Mouse (Mus musculus) kidney, embryonic 16.5 days (tissue): ENCODE measurements around the gene Atg7. TPM values are rescaled to one million over a fixed set of nuclear protein-coding genes. Genes with fewer than 3 reads are reported as not detected.

Source experiments
- ATAC-seq: fragments of 200-750 bp; cut with Nextera tagmentation; 2 replicates; pipeline ENCODE4 v1.8.0; 2017; ENCODE audit warnings: moderate TSS enrichment; ENCODE audit not compliant: low FRiP score, low TSS enrichment
- H3K27ac ChIP-seq: fragments of 300-500 bp; sonication (generic); 2 replicates; pipeline ENCODE4 v1.5.1; 2014; ENCODE audit warnings: low read length
- H3K27me3 ChIP-seq: fragments of 300-500 bp; sonication (generic); 2 replicates; pipeline ENCODE4 v1.6.1; 2014; ENCODE audit warnings: low read length, control low read depth, mixed read lengths; ENCODE audit not compliant: insufficient read depth
- H3K36me3 ChIP-seq: fragments of 300-500 bp; sonication (generic); 2 replicates; pipeline ENCODE4 v1.6.1; 2014; ENCODE audit warnings: low read length, control low read depth, mixed read lengths; ENCODE audit not compliant: insufficient read depth
- H3K4me1 ChIP-seq: fragments of 300-500 bp; sonication (generic); 2 replicates; pipeline ENCODE4 v1.6.1; 2014; ENCODE audit warnings: low read length, control low read depth, mixed read lengths; ENCODE audit not compliant: insufficient read depth
- H3K4me2 ChIP-seq: fragments of 300-500 bp; sonication (generic); replicated peaks from 2 replicates; pipeline ENCODE4 v1.6.1; 2014; ENCODE audit warnings: low read depth, low read length
- H3K4me3 ChIP-seq: fragments of 300-500 bp; sonication (generic); 2 replicates; pipeline ENCODE4 v1.5.1; 2014; ENCODE audit warnings: mild to moderate bottlenecking, low read length
- H3K9ac ChIP-seq: fragments of 300-500 bp; sonication (generic); replicated peaks from 2 replicates; pipeline ENCODE4 v1.6.1; 2014; ENCODE audit warnings: low read length
- H3K9me3 ChIP-seq: fragments of 300-500 bp; sonication (generic); 2 replicates; pipeline ENCODE4 v1.6.1; 2016; ENCODE audit warnings: low read length, control low read depth
- WGBS: fragments of 180-500 bp; shearing (Covaris S2); extraction: QIAGEN DNeasy Blood & Tissue Kit; methylation state at CpG from one replicate; pipeline ENCODE4 v1.1.7; 2014; 5-methylcytosine and 5-hydroxymethylcytosine counted together
- polyA plus RNA-seq: library from polyadenylated mRNA; unstranded; fragments of >200 nt; fragmentation: Nextera tagmentation; extraction: Ambion mirVana; gene quantifications from 2 replicates; pipeline ENCODE4 v1.2.1, GENCODE M21; 2015

Atg7 gene
- polyA plus RNA-seq, 1 experiment from 2014 or later, result 26.4 TPM

GRCm38 (mm10) chr6:114770337-114770736 lies 127.4 kb downstream of the Atg7 start:
- no peak overlapping the region for H3K9ac ChIP-seq
- H3K27me3 ChIP-seq, result no peaks in the 10 kb centered on the region
- no peak for ATAC-seq
- H3K4me1 ChIP-seq, result no peaks in the 10 kb centered on the region
- no peak overlapping the region for H3K4me2 ChIP-seq
- H3K9me3 ChIP-seq, result no peaks in the 10 kb centered on the region
- H3K4me3 ChIP-seq, result no peak overlapping the region
- no peak overlapping the region for H3K27ac ChIP-seq
- WGBS, result 79% methylated on average over 2 of the region's 2 CpGs
- H3K36me3 ChIP-seq, result no peaks in the 10 kb centered on the region

GRCm38 (mm10) chr6:114771502-114771901 lies 128.6 kb downstream of the Atg7 start:
- Histone ChIP-seq H3K27ac (no peak overlapping the region), H3K9ac (no peak overlapping the region), H3K27me3 (no peaks in the 10 kb centered on the region), H3K4me1 (no peaks in the 10 kb centered on the region), H3K9me3 (no peaks in the 10 kb centered on the region), H3K4me2 (no peak overlapping the region), H3K36me3 (no peaks in the 10 kb centered on the region), H3K4me3 (no peak overlapping the region)
- 69% methylated on average over 4 of the region's 4 CpGs for WGBS
- no peak for ATAC-seq

- H3K9ac ChIP-seq, result no peak overlapping the region
- H3K27me3 ChIP-seq, result no peaks in the 10 kb centered on the region
- ATAC-seq, result no peak
- 90% methylated on average over 5 of the region's 5 CpGs for WGBS
- no peak overlapping the region for H3K4me2 ChIP-seq
- H3K36me3 ChIP-seq, result no peaks in the 10 kb centered on the region
- H3K4me3 ChIP-seq, result no peak overlapping the region
- H3K27ac ChIP-seq, result no peak overlapping the region
- no peaks in the 10 kb centered on the region for H3K9me3 ChIP-seq
- peaks cover 16% of the 10 kb centered on the region for H3K4me1 ChIP-seq
Measured at GRCm38 (mm10) chr6:114775210-114775609, 132.3 kb downstream of the Atg7 start.

- 19% methylated on average over 4 of the region's 4 CpGs for WGBS
- 0 out of 2 replicates have a peak, but pooled peaks have one; percentile 31 for ATAC-seq
- no peak overlapping the region for H3K4me3 ChIP-seq
- no peaks in the 10 kb centered on the region for H3K9me3 ChIP-seq
- no peak overlapping the region for H3K27ac ChIP-seq
- peaks cover 37% of the 10 kb centered on the region for H3K4me1 ChIP-seq
- no peaks in the 10 kb centered on the region for H3K27me3 ChIP-seq
- no peaks in the 10 kb centered on the region for H3K36me3 ChIP-seq
- no peak overlapping the region for H3K9ac ChIP-seq
- H3K4me2 ChIP-seq, result no peak overlapping the region
Measured at GRCm38 (mm10) chr6:114777872-114778271, 135.0 kb downstream of the Atg7 start.

- H3K27me3 ChIP-seq, result no peaks in the 10 kb centered on the region
- H3K9me3 ChIP-seq, result no peaks in the 10 kb centered on the region
- H3K4me1 ChIP-seq, result peaks cover 38% of the 10 kb centered on the region
- H3K4me3 ChIP-seq, result no peak overlapping the region
- no peak for ATAC-seq
- no peak overlapping the region for H3K4me2 ChIP-seq
- no peak overlapping the region for H3K9ac ChIP-seq
- 28% methylated on average over 8 of the region's 8 CpGs for WGBS
- no peak overlapping the region for H3K27ac ChIP-seq
- no peaks in the 10 kb centered on the region for H3K36me3 ChIP-seq
Measured at GRCm38 (mm10) chr6:114778650-114779049, 135.8 kb downstream of the Atg7 start.

GRCm38 (mm10) chr6:114780583-114780982 lies 137.7 kb downstream of the Atg7 start:
- Histone ChIP-seq H3K9ac (no peak overlapping the region), H3K4me2 (no peak overlapping the region), H3K9me3 (no peaks in the 10 kb centered on the region), H3K27me3 (no peaks in the 10 kb centered on the region), H3K27ac (no peak overlapping the region), H3K36me3 (no peaks in the 10 kb centered on the region), H3K4me1 (peaks cover 38% of the 10 kb centered on the region), H3K4me3 (no peak overlapping the region)
- ATAC-seq, result no peak
- 53% methylated on average over 2 of the region's 2 CpGs for WGBS

GRCm38 (mm10) chr6:114781415-114782240 lies 138.7 kb downstream of the Atg7 start:
- Histone ChIP-seq H3K4me1 (peaks cover 38% of the 10 kb centered on the region), H3K27me3 (no peaks in the 10 kb centered on the region), H3K4me3 (no peak overlapping the region), H3K9ac (no peak overlapping the region), H3K27ac (0 out of 2 replicates have a peak overlapping the region, but pooled peaks have one; percentile 21), H3K9me3 (no peaks in the 10 kb centered on the region), H3K4me2 (no peak overlapping the region), H3K36me3 (no peaks in the 10 kb centered on the region)
- WGBS, result 35% methylated on average over 11 of the region's 11 CpGs
- no peak for ATAC-seq

GRCm38 (mm10) chr6:114782486-114782885 lies 139.6 kb downstream of the Atg7 start:
- no peak for ATAC-seq

GRCm38 (mm10) chr6:114786461-114786860 lies 143.6 kb downstream of the Atg7 start:
- Histone ChIP-seq H3K9ac (no peak overlapping the region), H3K9me3 (no peaks in the 10 kb centered on the region), H3K27me3 (no peaks in the 10 kb centered on the region), H3K4me1 (peaks cover 14% of the 10 kb centered on the region), H3K4me2 (no peak overlapping the region), H3K4me3 (no peak overlapping the region), H3K27ac (no peak overlapping the region), H3K36me3 (no peaks in the 10 kb centered on the region)
- WGBS, result 46% methylated on average over 3 of the region's 3 CpGs
- ATAC-seq, result no peak

More at GRCm38 (mm10) chr6:114782486-114782885, 139.6 kb downstream of the Atg7 start:
- peaks cover 36% of the 10 kb centered on the region for H3K4me1 ChIP-seq
- no peak overlapping the region for H3K4me2 ChIP-seq
- WGBS, result 38% methylated on average over 7 of the region's 7 CpGs
- H3K27me3 ChIP-seq, result no peaks in the 10 kb centered on the region
- H3K27ac ChIP-seq, result no peak overlapping the region
- no peak overlapping the region for H3K9ac ChIP-seq
- no peaks in the 10 kb centered on the region for H3K9me3 ChIP-seq
- no peaks in the 10 kb centered on the region for H3K36me3 ChIP-seq
- no peak overlapping the region for H3K4me3 ChIP-seq

- 75% methylated on average over 3 of the region's 3 CpGs for WGBS
- H3K4me3 ChIP-seq, result no peak overlapping the region
- peaks cover 10% of the 10 kb centered on the region for H3K4me1 ChIP-seq
- H3K36me3 ChIP-seq, result no peaks in the 10 kb centered on the region
- H3K9me3 ChIP-seq, result no peaks in the 10 kb centered on the region
- H3K27ac ChIP-seq, result no peak overlapping the region
- no peak overlapping the region for H3K4me2 ChIP-seq
- H3K9ac ChIP-seq, result no peak overlapping the region
- H3K27me3 ChIP-seq, result no peaks in the 10 kb centered on the region
- no peak for ATAC-seq
Measured at GRCm38 (mm10) chr6:114787606-114788005, 144.7 kb downstream of the Atg7 start.
